Mouse (Mus musculus) embryonic facial prominence, embryonic 15.5 days (tissue): ENCODE results near the gene Maml3. TPM values are rescaled to one million over a fixed set of nuclear protein-coding genes. Genes with fewer than 3 reads are reported as not detected.

ENCODE experiments used
- ATAC-seq: fragments of 200-750 bp; cut with Nextera tagmentation; 2 replicates; pipeline ENCODE4 v1.8.0; 2017; ENCODE audit warnings: low read depth, moderate TSS enrichment; ENCODE audit not compliant: insufficient number of reproducible peaks, low FRiP score, low TSS enrichment
- H3K27ac ChIP-seq: fragments of 300-500 bp; sonication (generic); replicated peaks from 2 replicates; pipeline ENCODE4 v1.5.1; 2015; ENCODE audit warnings: mild to moderate bottlenecking, inconsistent platforms
- H3K27me3 ChIP-seq: fragments of 300-500 bp; sonication (generic); 2 replicates; pipeline ENCODE4 v1.6.1; 2015; ENCODE audit warnings: inconsistent platforms
- H3K36me3 ChIP-seq: fragments of 300-500 bp; sonication (generic); 2 replicates; pipeline ENCODE4 v1.6.1; 2015; ENCODE audit warnings: mild to moderate bottlenecking, inconsistent platforms
- H3K4me1 ChIP-seq: fragments of 300-500 bp; sonication (generic); 2 replicates; pipeline ENCODE4 v1.6.1; 2015; ENCODE audit warnings: inconsistent platforms
- H3K4me2 ChIP-seq: fragments of 300-500 bp; sonication (generic); replicated peaks from 2 replicates; pipeline ENCODE4 v1.6.1; 2015; ENCODE audit warnings: mild to moderate bottlenecking, inconsistent platforms
- H3K4me3 ChIP-seq: fragments of 300-500 bp; sonication (generic); replicated peaks from 2 replicates; pipeline ENCODE4 v1.5.1; 2015; ENCODE audit warnings: mild to moderate bottlenecking, inconsistent platforms
- H3K9ac ChIP-seq: fragments of 300-500 bp; sonication (generic); 2 replicates; pipeline ENCODE4 v1.6.1; 2015; ENCODE audit warnings: inconsistent platforms
- H3K9me3 ChIP-seq: fragments of 300-500 bp; sonication (generic); replicated peaks from 2 replicates; pipeline ENCODE4 v1.6.1; 2016; ENCODE audit warnings: inconsistent platforms
- WGBS: fragments of 180-500 bp; shearing (Covaris S2); methylation state at CpG from one replicate; pipeline ENCODE4 v1.1.7; 2015; 5-methylcytosine and 5-hydroxymethylcytosine counted together
- polyA plus RNA-seq: library from polyadenylated mRNA; unstranded; fragments of >200 nt; fragmentation: Nextera tagmentation; extraction: Ambion mirVana; gene quantifications from 2 replicates; pipeline ENCODE4 v1.2.1, GENCODE M21; 2015

The Maml3 gene
- polyA plus RNA-seq, 1 experiment from 2014 or later = 6.5 TPM

DNA sequence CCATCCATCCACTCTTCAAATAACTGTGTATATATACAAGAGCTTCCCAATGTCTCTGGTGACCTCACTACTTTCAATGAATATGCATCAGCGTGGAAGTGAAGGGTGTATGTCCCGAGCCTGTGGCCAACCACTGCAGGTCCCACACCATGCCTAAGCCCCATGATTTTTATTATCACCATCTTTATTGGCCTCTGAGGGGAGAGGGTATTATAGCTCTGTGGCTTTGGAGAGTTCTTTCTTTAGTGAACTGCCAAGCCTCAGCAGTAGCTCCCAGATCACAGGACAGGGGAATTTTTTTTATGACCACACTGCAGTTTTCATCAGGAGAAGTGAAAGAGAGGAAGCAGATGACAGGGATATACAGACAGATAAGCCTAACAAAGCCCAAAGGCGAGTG lies 326.7 kb downstream of the Maml3 start:
- no peak overlapping the region for H3K4me2 ChIP-seq
- H3K4me3 ChIP-seq = no peak overlapping the region
- H3K9me3 ChIP-seq = no peaks in the 10 kb centered on the region
- H3K27me3 ChIP-seq = no peaks in the 10 kb centered on the region
- H3K9ac ChIP-seq = no peak overlapping the region
- peaks cover 12% of the 10 kb centered on the region for H3K4me1 ChIP-seq
- 60% methylated on average over 3 of the region's 3 CpGs for WGBS
- ATAC-seq = no peak
- H3K27ac ChIP-seq = peak overlapping the region; percentile 22; the same call in 1 of the 2 replicates
- H3K36me3 ChIP-seq = no peaks in the 10 kb centered on the region

DNA sequence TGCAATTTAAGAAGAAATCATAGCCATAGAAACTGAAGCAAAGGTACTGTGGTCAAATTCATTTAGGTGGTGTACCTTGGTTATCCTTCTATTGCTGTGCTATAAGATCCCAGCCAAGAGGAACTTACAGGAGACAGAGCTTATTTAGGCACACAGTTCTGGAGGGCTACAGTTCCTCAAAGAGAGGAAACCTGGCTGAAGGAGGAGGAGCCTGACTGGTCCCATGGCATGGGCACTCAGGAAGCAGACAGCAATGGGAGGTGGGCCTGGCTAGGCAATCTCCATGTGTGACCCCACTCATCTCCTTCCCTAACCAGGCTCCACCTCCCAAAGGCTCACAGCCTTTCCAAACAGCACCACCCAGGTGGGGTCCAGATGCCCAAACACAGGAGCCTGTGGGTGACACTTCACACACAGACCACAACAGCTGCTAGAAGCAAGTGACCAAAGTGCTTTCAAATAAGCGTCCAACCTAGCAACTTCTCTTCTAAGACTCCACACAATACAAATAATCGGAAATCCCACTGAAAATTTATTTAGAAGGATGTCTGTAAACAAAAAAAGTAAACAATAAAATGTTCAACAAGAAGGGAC lies 328.8 kb downstream of the Maml3 start:
- ATAC-seq = no peak
- Histone ChIP-seq H3K9ac (no peak overlapping the region), H3K4me3 (no peak overlapping the region), H3K9me3 (no peaks in the 10 kb centered on the region), H3K4me2 (no peak overlapping the region), H3K4me1 (peaks cover 18% of the 10 kb centered on the region), H3K27ac (no peak overlapping the region), H3K27me3 (no peaks in the 10 kb centered on the region), H3K36me3 (no peaks in the 10 kb centered on the region)
- 78% methylated on average over 2 of the region's 2 CpGs for WGBS

- H3K9me3 ChIP-seq = no peaks in the 10 kb centered on the region
- no peak overlapping the region for H3K4me3 ChIP-seq
- no peak for ATAC-seq
- H3K4me1 ChIP-seq = 0 out of 2 replicates have a peak, but pooled peaks cover 9% of the 10 kb centered on the region
- no peaks in the 10 kb centered on the region for H3K36me3 ChIP-seq
- no peak overlapping the region for H3K27ac ChIP-seq
- no peaks in the 10 kb centered on the region for H3K27me3 ChIP-seq
- no peak overlapping the region for H3K9ac ChIP-seq
- WGBS = 76% methylated on average over 5 of the region's 5 CpGs
- H3K4me2 ChIP-seq = no peak overlapping the region
These were observed 331.3 kb downstream of the Maml3 start for GRCm38 (mm10) chr3:51773587-51773986.

GRCm38 (mm10) chr3:51771839-51772630 lies 332.8 kb downstream of the Maml3 start:
- no peak for ATAC-seq
- Histone ChIP-seq H3K9me3 (no peaks in the 10 kb centered on the region), H3K9ac (no peak overlapping the region), H3K4me1 (0 out of 2 replicates have a peak, but pooled peaks cover 6% of the 10 kb centered on the region), H3K27me3 (no peaks in the 10 kb centered on the region), H3K27ac (no peak overlapping the region), H3K36me3 (no peaks in the 10 kb centered on the region), H3K4me3 (no peak overlapping the region), H3K4me2 (no peak overlapping the region)
- WGBS = 63% methylated on average over 9 of the region's 9 CpGs

DNA sequence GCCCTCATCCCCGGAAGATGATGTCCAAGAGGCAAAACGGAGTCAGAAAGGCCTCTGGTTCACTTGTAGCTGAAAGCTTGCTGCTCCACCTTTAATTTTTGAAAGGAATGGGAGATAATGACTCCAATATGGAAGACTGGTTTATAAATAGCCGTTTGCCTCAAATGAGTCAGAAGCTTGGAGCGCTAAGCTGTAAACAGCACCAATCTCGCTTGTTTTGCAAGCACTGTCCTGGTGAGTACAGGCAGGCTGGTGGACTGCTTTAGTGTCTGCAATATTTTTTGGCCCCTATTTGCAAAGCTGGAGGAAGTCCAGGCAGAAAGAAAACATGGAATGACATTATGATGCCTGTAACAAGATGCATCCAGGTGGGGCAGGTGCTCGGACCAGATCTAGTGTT lies 335.7 kb downstream of the Maml3 start:
- Histone ChIP-seq H3K9ac (no peak overlapping the region), H3K36me3 (no peaks in the 10 kb centered on the region), H3K9me3 (no peaks in the 10 kb centered on the region), H3K27ac (no peak overlapping the region), H3K4me1 (0 out of 2 replicates have a peak, but pooled peaks cover 6% of the 10 kb centered on the region), H3K4me3 (no peak overlapping the region), H3K27me3 (no peaks in the 10 kb centered on the region), H3K4me2 (no peak overlapping the region)
- WGBS = 76% methylated on average over 6 of the region's 6 CpGs
- ATAC-seq = no peak

DNA sequence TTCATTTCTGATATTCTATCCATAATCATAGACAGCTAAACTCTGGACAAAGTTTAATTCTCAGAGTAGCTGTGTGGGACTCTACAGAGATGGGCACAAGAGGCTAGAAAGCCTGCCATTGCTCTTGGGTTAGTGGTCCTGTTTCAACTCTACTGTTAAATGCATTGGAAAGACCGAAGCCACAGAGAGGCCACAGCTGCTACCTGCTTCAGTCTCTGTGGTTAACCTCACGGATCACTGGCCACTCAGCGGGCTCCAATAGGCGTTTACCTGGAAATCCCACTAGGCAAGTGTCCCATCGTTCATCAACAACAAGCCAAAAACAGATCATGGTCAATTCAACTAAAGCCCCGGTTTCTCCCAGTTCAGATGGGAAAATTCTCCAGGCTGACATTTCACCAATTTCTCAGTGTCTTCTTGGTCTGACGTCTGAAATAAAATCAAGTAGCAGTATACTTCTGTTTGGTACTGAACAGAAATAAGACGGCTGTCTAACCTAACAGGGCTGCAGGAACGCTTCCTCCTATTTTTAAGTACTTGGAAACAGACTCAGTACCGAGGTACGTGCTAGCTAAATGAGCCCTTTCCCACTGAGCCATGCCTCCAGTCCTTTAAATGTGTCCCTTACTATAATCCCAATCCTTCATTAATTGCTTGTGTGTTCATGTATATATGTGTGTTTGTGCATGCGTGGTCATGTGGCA lies 339.5 kb downstream of the Maml3 start:
- Histone ChIP-seq H3K4me2 (no peak overlapping the region), H3K27ac (no peak overlapping the region), H3K9ac (no peak overlapping the region), H3K36me3 (no peaks in the 10 kb centered on the region), H3K4me1 (no peaks in the 10 kb centered on the region), H3K9me3 (no peaks in the 10 kb centered on the region), H3K4me3 (no peak overlapping the region), H3K27me3 (no peaks in the 10 kb centered on the region)
- no peak for ATAC-seq
- WGBS = 77% methylated on average over 12 of the region's 12 CpGs

- WGBS = 91% methylated on average over 3 of the region's 3 CpGs
- H3K9ac ChIP-seq = no peak overlapping the region
- H3K27me3 ChIP-seq = no peaks in the 10 kb centered on the region
- no peaks in the 10 kb centered on the region for H3K9me3 ChIP-seq
- H3K36me3 ChIP-seq = no peaks in the 10 kb centered on the region
- ATAC-seq = no peak
- H3K4me2 ChIP-seq = no peak overlapping the region
- no peaks in the 10 kb centered on the region for H3K4me1 ChIP-seq
- H3K27ac ChIP-seq = no peak overlapping the region
- no peak overlapping the region for H3K4me3 ChIP-seq
These were observed 340.7 kb downstream of the Maml3 start for GRCm38 (mm10) chr3:51764175-51764574.

DNA sequence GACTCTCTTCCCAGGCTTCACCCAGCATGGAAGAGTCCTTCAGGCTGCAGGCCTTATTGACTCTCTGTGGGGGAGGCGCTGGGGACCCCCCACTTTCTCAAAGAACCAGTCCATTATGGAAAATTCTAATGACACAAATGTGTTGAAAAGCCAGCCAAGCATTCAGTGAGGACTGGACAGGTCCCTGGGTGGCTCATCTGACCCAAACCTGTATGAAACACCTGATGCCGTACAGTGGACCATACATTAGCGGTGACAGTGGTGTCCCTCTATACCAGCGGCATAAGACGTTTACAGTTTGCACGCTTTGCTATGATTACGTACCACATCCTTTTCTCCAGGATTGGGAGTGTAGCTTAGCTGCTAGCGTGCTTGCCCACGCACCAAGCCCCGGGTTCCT lies 342.0 kb downstream of the Maml3 start:
- no peak overlapping the region for H3K27ac ChIP-seq
- ATAC-seq = no peak
- no peak overlapping the region for H3K9ac ChIP-seq
- H3K4me2 ChIP-seq = no peak overlapping the region
- H3K4me3 ChIP-seq = no peak overlapping the region
- no peaks in the 10 kb centered on the region for H3K9me3 ChIP-seq
- no peaks in the 10 kb centered on the region for H3K4me1 ChIP-seq
- WGBS = 89% methylated on average over 10 of the region's 10 CpGs
- no peaks in the 10 kb centered on the region for H3K36me3 ChIP-seq
- H3K27me3 ChIP-seq = no peaks in the 10 kb centered on the region

DNA sequence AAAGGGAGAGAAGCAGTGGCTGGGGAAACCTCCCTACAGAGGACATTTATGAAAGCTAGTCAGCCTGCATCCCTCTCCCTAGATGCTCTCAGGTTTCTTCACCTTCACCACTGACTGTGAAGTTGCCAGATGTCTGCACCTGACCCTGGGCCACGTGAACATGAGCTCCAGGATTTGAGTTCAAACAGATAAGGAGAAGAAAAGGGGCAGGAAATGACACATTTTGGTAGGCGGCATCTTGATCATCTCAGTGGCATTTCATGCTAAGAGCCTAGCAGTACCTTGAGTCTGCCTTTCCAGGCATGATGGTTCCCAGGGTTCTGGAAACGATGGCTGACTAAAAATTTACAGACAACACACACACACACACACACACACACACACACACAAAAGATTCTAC lies 345.3 kb downstream of the Maml3 start:
- Histone ChIP-seq H3K4me1 (no peaks in the 10 kb centered on the region), H3K4me3 (no peak overlapping the region), H3K36me3 (no peaks in the 10 kb centered on the region), H3K9ac (no peak overlapping the region), H3K27ac (no peak overlapping the region), H3K4me2 (no peak overlapping the region), H3K9me3 (no peaks in the 10 kb centered on the region), H3K27me3 (no peaks in the 10 kb centered on the region)
- 57% methylated on average over 3 of the region's 3 CpGs for WGBS
- ATAC-seq = no peak

GRCm38 (mm10) chr3:51757032-51757431 lies 347.8 kb downstream of the Maml3 start:
- Histone ChIP-seq H3K27me3 (no peaks in the 10 kb centered on the region), H3K4me2 (no peak overlapping the region), H3K36me3 (no peaks in the 10 kb centered on the region), H3K27ac (no peak overlapping the region), H3K9ac (no peak overlapping the region), H3K4me3 (no peak overlapping the region), H3K4me1 (no peaks in the 10 kb centered on the region), H3K9me3 (no peaks in the 10 kb centered on the region)
- ATAC-seq = no peak
- 95% methylated on average over 5 of the region's 5 CpGs for WGBS

- no peaks in the 10 kb centered on the region for H3K36me3 ChIP-seq
- H3K9me3 ChIP-seq = no peaks in the 10 kb centered on the region
- WGBS = 55% methylated on average over 5 of the region's 5 CpGs
- no peak overlapping the region for H3K4me3 ChIP-seq
- no peak overlapping the region for H3K27ac ChIP-seq
- H3K4me1 ChIP-seq = no peaks in the 10 kb centered on the region
- no peak overlapping the region for H3K9ac ChIP-seq
- no peak overlapping the region for H3K4me2 ChIP-seq
- no peaks in the 10 kb centered on the region for H3K27me3 ChIP-seq
- no peak for ATAC-seq
These were observed 348.6 kb downstream of the Maml3 start for GRCm38 (mm10) chr3:51756283-51756682.
